In genomic region chr1:136017307-136017706, GRCm38 (mm10) we compare ENCODE assay signal across 9 mouse cellular contexts. TPM values are rescaled to one million over a fixed set of nuclear protein-coding genes. Genes with fewer than 3 reads are reported as not detected.
DNase-seq lines count a peak whose midpoint lies in the region; ATAC-seq and TF ChIP-seq lines count a peak whose summit lies in the region.
"Had no signal": no experiment of that assay in that cellular context is flagged by ENCODE, and none has a peak within 500 bp of the region (broad histone marks: within the 10 kb centered on the region; RNA-seq: fewer than 3 reads in every experiment).

No protein-coding gene starts in this region.

- H3K4me1 ChIP-seq in cerebellum, adult 2 months (ENCODE audit: control insufficient read depth, insufficient read depth, low read length), result peaks cover 4% of the 10 kb centered on the region
- H3K4me1 ChIP-seq in E14TG2a.4 (replicated peaks; ENCODE audit: low read depth, low read length), result peaks cover 16% of the 10 kb centered on the region
- H3K4me1 ChIP-seq in heart, embryonic 16.5 days (ENCODE audit: control insufficient read depth, insufficient read depth, low read length), result peaks cover 11% of the 10 kb centered on the region
- peaks cover 34% of the 10 kb centered on the region for H3K4me1 ChIP-seq in liver, postnatal 0 days (ENCODE audit: insufficient read depth)

- no peaks in the 10 kb centered on the region for H3K27me3 ChIP-seq in cerebellum, adult 2 months (ENCODE audit: control insufficient read depth, insufficient read depth, low read length)
- no peaks in the 10 kb centered on the region for H3K27me3 ChIP-seq in E14TG2a.4 (ENCODE audit: insufficient read depth, low read length)
- H3K27me3 ChIP-seq in heart, embryonic 16.5 days (ENCODE audit: control insufficient read depth, insufficient read depth, low read length), result no peaks in the 10 kb centered on the region
- H3K27me3 ChIP-seq in liver, postnatal 0 days (ENCODE audit: insufficient read depth, low read length), result no peaks in the 10 kb centered on the region

- no peak overlapping the region for H3K4me3 ChIP-seq in cerebellum, adult 2 months (replicated peaks; ENCODE audit: insufficient read depth, low read depth, low read length)
- 0 out of 2 replicates have a peak overlapping the region, but pooled peaks have one; percentile 90 for H3K4me3 ChIP-seq in E14TG2a.4 (replicated peaks; ENCODE audit: low read length)
- H3K4me3 ChIP-seq in heart, embryonic 16.5 days (ENCODE audit: low read length), result peak overlapping the region; percentile 87
- H3K4me3 ChIP-seq in liver, postnatal 0 days (ENCODE audit: low read depth, low read length), result peak overlapping the region; percentile 86

- WGBS in cerebellum, adult 2 months, result 79% methylated on average over 2 of the region's 2 CpGs
- 84% methylated on average over 2 of the region's 2 CpGs for WGBS in heart, embryonic 16.5 days
- WGBS in liver, postnatal 0 days (ENCODE audit: insufficient replicate concordance), result 74% methylated on average over 2 of the region's 2 CpGs

- TF ChIP-seq EP300 in liver, postnatal 0 days (IDR thresholded peaks at IDR 0.05; ENCODE audit: low read depth), result no peak

- H3K36me3 ChIP-seq in E14TG2a.4 (ENCODE audit: insufficient read depth, low read length), result peaks cover 25% of the 10 kb centered on the region
- peaks cover 12% of the 10 kb centered on the region for H3K36me3 ChIP-seq in heart, embryonic 16.5 days (ENCODE audit: control insufficient read depth, insufficient read depth)
- peaks cover 15% of the 10 kb centered on the region for H3K36me3 ChIP-seq in liver, postnatal 0 days (replicated peaks; ENCODE audit: insufficient read depth, low read length)

- DNase-seq in cerebellum, adult 2 months, result peak; percentile 24 to 33
- no peak for DNase-seq in cerebellum, postnatal 4 days (ENCODE audit: low spot score in 2 of 2)
- DNase-seq in liver, postnatal 0 days, result no peak
- DNase-seq in right cerebral cortex, postnatal 14 days, result no peak
- DNase-seq in c-Kit-positive CD71-positive TER-119-positive erythroid progenitor cells, embryonic 14.5 days (ENCODE audit: low spot score), result no peak

- TF ChIP-seq CTCF in cerebellum, adult 2 months (IDR thresholded peaks at IDR 0.05; ENCODE audit: borderline replicate concordance, insufficient read depth, low read depth, low read length), result no peak
- TF ChIP-seq CTCF in E14TG2a.4 (conservative IDR thresholded peaks at IDR 0.05; ENCODE audit: low read length), result no peak
- TF ChIP-seq CTCF in liver, postnatal 0 days (IDR thresholded peaks at IDR 0.05; ENCODE audit: low read depth), result no peak

- no peaks in the 10 kb centered on the region for H3K9me3 ChIP-seq in E14TG2a.4 (ENCODE audit: low read length)
- H3K9me3 ChIP-seq in heart, embryonic 16.5 days (replicated peaks; ENCODE audit: control insufficient read depth, low read length), result no peaks in the 10 kb centered on the region
- no peaks in the 10 kb centered on the region for H3K9me3 ChIP-seq in liver, postnatal 0 days (ENCODE audit: low read length)

- TF ChIP-seq POLR2A in cerebellum, adult 2 months (IDR thresholded peaks at IDR 0.05; ENCODE audit: borderline replicate concordance, insufficient read depth, low read length), result no peak

- no peak for ATAC-seq in heart, embryonic 16.5 days (replicated peaks; ENCODE audit: extremely low read depth, insufficient read depth, low FRiP score)
- ATAC-seq in liver, postnatal 0 days, result no peak
- ATAC-seq in inflammation-experienced regulatory T-cells, adult 6 months, result no peak

- peak overlapping the region; percentile 37; the same call in 1 of the 2 replicates for H3K27ac ChIP-seq in cerebellum, adult 2 months (ENCODE audit: insufficient read depth, low read length)
- H3K27ac ChIP-seq in heart, embryonic 16.5 days (ENCODE audit: low read length), result no peak overlapping the region
- H3K27ac ChIP-seq in liver, postnatal 0 days (ENCODE audit: low read depth), result peak overlapping the region; percentile 45; the same call in 1 of the 2 replicates

- peak overlapping the region; percentile 94 for H3K4me2 ChIP-seq in heart, embryonic 16.5 days (ENCODE audit: low read depth, low read length)
- peak overlapping the region; percentile 85 for H3K4me2 ChIP-seq in liver, postnatal 0 days (ENCODE audit: low read depth, low read length)

- peak overlapping the region; percentile 48 for H3K9ac ChIP-seq in heart, embryonic 16.5 days (ENCODE audit: low read length)
- H3K9ac ChIP-seq in liver, postnatal 0 days (replicated peaks), result 0 out of 2 replicates have a peak overlapping the region, but pooled peaks have one; percentile 76

RNA-seq across cellular contexts. Expression of gene Tmem9, which starts 9.4 kb away (rescaled TPM):
- 141 and 143 TPM in 2 replicates for polyA plus RNA-seq in cerebellum, adult 2 months (2012; rRNA removed)
- 85.5 and 98.7 TPM in 2 replicates for polyA plus RNA-seq in heart, embryonic 16.5 days (2015; fragmentation: Nextera tagmentation; extraction: Ambion mirVana)
- 56.4 and 57.4 TPM in 2 replicates for polyA plus RNA-seq in liver, postnatal 0 days (2015; fragmentation: Nextera tagmentation; extraction: Ambion mirVana)
- 10 to 100 TPM; 20.7 to 39.2 (median 32.3) TPM for polyA plus RNA-seq in inflammation-experienced regulatory T-cells, adult 6 months (2017; shearing (Covaris generic))

RNA-seq across cellular contexts. Expression of gene Igfn1, which starts 11.2 kb away (rescaled TPM):
- polyA plus RNA-seq in cerebellum, adult 2 months (2012; rRNA removed), result 0.33 and 0.65 TPM in 2 replicates
- polyA plus RNA-seq in heart, embryonic 16.5 days (2015; fragmentation: Nextera tagmentation; extraction: Ambion mirVana), result not detected in 2 replicates
- polyA plus RNA-seq in liver, postnatal 0 days (2015; fragmentation: Nextera tagmentation; extraction: Ambion mirVana), result not detected in 2 replicates
- polyA plus RNA-seq in inflammation-experienced regulatory T-cells, adult 6 months (2017; shearing (Covaris generic)), result not detected

RNA-seq across cellular contexts. Expression of gene Ascl5, which starts 33.3 kb away (rescaled TPM):
- polyA plus RNA-seq in cerebellum, adult 2 months (2012; rRNA removed), result not detected in 2 replicates
- not detected in 2 replicates for polyA plus RNA-seq in heart, embryonic 16.5 days (2015; fragmentation: Nextera tagmentation; extraction: Ambion mirVana)
- polyA plus RNA-seq in liver, postnatal 0 days (2015; fragmentation: Nextera tagmentation; extraction: Ambion mirVana), result not detected in 2 replicates
- not detected for polyA plus RNA-seq in inflammation-experienced regulatory T-cells, adult 6 months (2017; shearing (Covaris generic))
- polyA plus RNA-seq: C2C12 had no signal

RNA-seq across cellular contexts. Expression of gene Cacna1s, which starts 35.2 kb away (rescaled TPM):
- polyA plus RNA-seq in cerebellum, adult 2 months (2012; rRNA removed), result 1.2 and 1.3 TPM in 2 replicates
- 0.28 and 0.31 TPM in 2 replicates for polyA plus RNA-seq in heart, embryonic 16.5 days (2015; fragmentation: Nextera tagmentation; extraction: Ambion mirVana)
- polyA plus RNA-seq in liver, postnatal 0 days (2015; fragmentation: Nextera tagmentation; extraction: Ambion mirVana), result 0.37 TPM in 1 of 2 replicates, not detected in the other
- polyA plus RNA-seq in inflammation-experienced regulatory T-cells, adult 6 months (2017; shearing (Covaris generic)), result 1 to 10 TPM; 2.7 to 5.0 (median 4.9) TPM

Comparison
In these comparisons a context has a peak if more than half of its experiments do, and no peak if none do; other contexts are left out.
1. DNase-seq: peak in cerebellum, adult 2 months (2 of 2); none in cerebellum, postnatal 4 days (0 of 2), liver, postnatal 0 days (single experiment), right cerebral cortex, postnatal 14 days (single experiment) and c-Kit-positive CD71-positive TER-119-positive erythroid progenitor cells, embryonic 14.5 days (single experiment).